Mouse (Mus musculus): ENCODE measurements at regions not wholly inside any gene's neighbourhood (a gene's known extent, or its start where the extent isn't known, plus 50 kb on each side); places are given as distances from the start of the nearest gene placed in this dataset.
A peak's percentile ranks its signal among the peaks of the same experiment; 100 is the strongest.

- H3K9me3 ChIP-seq, result no peaks in the 10 kb centered on the region
- DNase-seq (ENCODE audit: low spot score), result no peak
- H3K27ac ChIP-seq, result no peak overlapping the region
- no peaks in the 10 kb centered on the region for H3K27me3 ChIP-seq (ENCODE audit: insufficient read depth, poor library complexity, severe bottlenecking)
- H3K4me1 ChIP-seq (replicated peaks), result no peaks in the 10 kb centered on the region
- 85% methylated on average over 4 of the region's 4 CpGs for WGBS
- no peaks in the 10 kb centered on the region for H3K36me3 ChIP-seq
- no peak overlapping the region for H3K4me3 ChIP-seq
Observed at GRCm38 (mm10) chr4:87448338-87448737, 218.1 kb upstream of the Slc24a2 start.

GRCm38 (mm10) chr4:87446856-87447255 is 216.6 kb upstream of the Slc24a2 start:
- Histone ChIP-seq H3K4me1 (replicated peaks) (no peaks in the 10 kb centered on the region), H3K4me3 (no peak overlapping the region), H3K9me3 (no peaks in the 10 kb centered on the region), H3K36me3 (no peaks in the 10 kb centered on the region), H3K27me3 (ENCODE audit: insufficient read depth, poor library complexity, severe bottlenecking) (no peaks in the 10 kb centered on the region), H3K27ac (no peak overlapping the region)
- 90% methylated on average over 3 of the region's 3 CpGs for WGBS
- DNase-seq (ENCODE audit: low spot score), result no peak

GRCm38 (mm10) chr4:87434136-87434535 is 203.9 kb upstream of the Slc24a2 start:
- Histone ChIP-seq H3K4me1 (replicated peaks) (no peaks in the 10 kb centered on the region), H3K36me3 (no peaks in the 10 kb centered on the region), H3K27ac (no peak overlapping the region), H3K9me3 (no peaks in the 10 kb centered on the region), H3K4me3 (no peak overlapping the region), H3K27me3 (ENCODE audit: insufficient read depth, poor library complexity, severe bottlenecking) (no peaks in the 10 kb centered on the region)
- 79% methylated on average over 4 of the region's 4 CpGs for WGBS
- no peak for DNase-seq (ENCODE audit: low spot score)

- no peak overlapping the region for H3K27ac ChIP-seq
- no peaks in the 10 kb centered on the region for H3K27me3 ChIP-seq (ENCODE audit: insufficient read depth, poor library complexity, severe bottlenecking)
- no peak overlapping the region for H3K4me3 ChIP-seq
- no peaks in the 10 kb centered on the region for H3K9me3 ChIP-seq
- H3K4me1 ChIP-seq (replicated peaks), result no peaks in the 10 kb centered on the region
- 85% methylated on average over 3 of the region's 3 CpGs for WGBS
- DNase-seq (ENCODE audit: low spot score), result no peak
- H3K36me3 ChIP-seq, result no peaks in the 10 kb centered on the region
Observed at GRCm38 (mm10) chr4:87428374-87428773, 198.1 kb upstream of the Slc24a2 start.

- WGBS, result 91% methylated on average over 1 of the region's 1 CpGs
- no peaks in the 10 kb centered on the region for H3K9me3 ChIP-seq
- H3K4me3 ChIP-seq, result no peak overlapping the region
- no peaks in the 10 kb centered on the region for H3K27me3 ChIP-seq (ENCODE audit: insufficient read depth, poor library complexity, severe bottlenecking)
- no peak for DNase-seq (ENCODE audit: low spot score)
- H3K4me1 ChIP-seq (replicated peaks), result peaks cover 12% of the 10 kb centered on the region
- no peak overlapping the region for H3K27ac ChIP-seq
- H3K36me3 ChIP-seq, result no peaks in the 10 kb centered on the region
Observed at GRCm38 (mm10) chr4:87424066-87424465, 193.8 kb upstream of the Slc24a2 start.

GRCm38 (mm10) chr4:87422588-87422987 is 192.3 kb upstream of the Slc24a2 start:
- Histone ChIP-seq H3K4me3 (no peak overlapping the region), H3K4me1 (replicated peaks) (peaks cover 12% of the 10 kb centered on the region), H3K27ac (peak overlapping the region; percentile 50; the same call in 1 of the 2 replicates), H3K36me3 (no peaks in the 10 kb centered on the region), H3K9me3 (no peaks in the 10 kb centered on the region), H3K27me3 (ENCODE audit: insufficient read depth, poor library complexity, severe bottlenecking) (no peaks in the 10 kb centered on the region)
- WGBS, result 39% methylated on average over 6 of the region's 6 CpGs
- peak; percentile 25 for DNase-seq (ENCODE audit: low spot score)

- Histone ChIP-seq H3K4me1 (replicated peaks) (peaks cover 12% of the 10 kb centered on the region; the same call in 1 of the 2 replicates), H3K36me3 (no peaks in the 10 kb centered on the region), H3K27ac (no peak overlapping the region), H3K4me3 (no peak overlapping the region), H3K27me3 (ENCODE audit: insufficient read depth, poor library complexity, severe bottlenecking) (no peaks in the 10 kb centered on the region), H3K9me3 (no peaks in the 10 kb centered on the region)
- 70% methylated on average over 6 of the region's 6 CpGs for WGBS
- DNase-seq (ENCODE audit: low spot score), result no peak
Observed at GRCm38 (mm10) chr4:87403354-87403753, 173.1 kb upstream of the Slc24a2 start.

- peak overlapping the region; percentile 1; the same call in 1 of the 2 replicates for H3K27ac ChIP-seq
- 78% methylated on average over 7 of the region's 7 CpGs for WGBS
Observed at GRCm38 (mm10) chr4:87402173-87402556, 171.9 kb upstream of the Slc24a2 start.

GRCm38 (mm10) chr4:87401316-87402172 is 171.3 kb upstream of the Slc24a2 start:
- Histone ChIP-seq H3K4me1 (replicated peaks) (peaks cover 12% of the 10 kb centered on the region; the same call in 1 of the 2 replicates), H3K36me3 (no peaks in the 10 kb centered on the region), H3K4me3 (no peak overlapping the region), H3K27ac (peak overlapping the region; percentile 47; the same call in 1 of the 2 replicates), H3K9me3 (no peaks in the 10 kb centered on the region), H3K27me3 (ENCODE audit: insufficient read depth, poor library complexity, severe bottlenecking) (no peaks in the 10 kb centered on the region)
- DNase-seq (ENCODE audit: low spot score), result no peak
- 70% methylated on average over 20 of the region's 20 CpGs for WGBS

More at GRCm38 (mm10) chr4:87402173-87402556, 171.9 kb upstream of the Slc24a2 start:
- Histone ChIP-seq H3K4me1 (replicated peaks) (peaks cover 12% of the 10 kb centered on the region; the same call in 1 of the 2 replicates), H3K9me3 (no peaks in the 10 kb centered on the region), H3K36me3 (no peaks in the 10 kb centered on the region), H3K4me3 (no peak overlapping the region), H3K27me3 (ENCODE audit: insufficient read depth, poor library complexity, severe bottlenecking) (no peaks in the 10 kb centered on the region)
- DNase-seq (ENCODE audit: low spot score), result no peak

- no peaks in the 10 kb centered on the region for H3K36me3 ChIP-seq
- no peak for DNase-seq (ENCODE audit: low spot score)
- 73% methylated on average over 3 of the region's 3 CpGs for WGBS
- peaks cover 22% of the 10 kb centered on the region for H3K4me1 ChIP-seq (replicated peaks)
- no peaks in the 10 kb centered on the region for H3K27me3 ChIP-seq (ENCODE audit: insufficient read depth, poor library complexity, severe bottlenecking)
- H3K27ac ChIP-seq, result peak overlapping the region; percentile 79; the same call in 1 of the 2 replicates
- H3K9me3 ChIP-seq, result no peaks in the 10 kb centered on the region
- H3K4me3 ChIP-seq, result no peak overlapping the region
Observed at GRCm38 (mm10) chr4:87386835-87387234, 156.6 kb upstream of the Slc24a2 start.

- 40% methylated on average over 9 of the region's 9 CpGs for WGBS
- DNase-seq (ENCODE audit: low spot score), result peak; percentile 47
- Histone ChIP-seq H3K4me3 (no peak overlapping the region), H3K9me3 (no peaks in the 10 kb centered on the region), H3K36me3 (no peaks in the 10 kb centered on the region), H3K4me1 (replicated peaks) (peaks cover 22% of the 10 kb centered on the region), H3K27me3 (ENCODE audit: insufficient read depth, poor library complexity, severe bottlenecking) (no peaks in the 10 kb centered on the region), H3K27ac (peak overlapping the region; percentile 79)
Observed at GRCm38 (mm10) chr4:87386271-87386670, 156.0 kb upstream of the Slc24a2 start.

GRCm38 (mm10) chr4:87385221-87385739 is 155.0 kb upstream of the Slc24a2 start:
- 50% methylated on average over 7 of the region's 7 CpGs for WGBS
- Histone ChIP-seq H3K36me3 (no peaks in the 10 kb centered on the region), H3K4me3 (no peak overlapping the region), H3K9me3 (no peaks in the 10 kb centered on the region), H3K4me1 (replicated peaks) (peaks cover 22% of the 10 kb centered on the region), H3K27me3 (ENCODE audit: insufficient read depth, poor library complexity, severe bottlenecking) (no peaks in the 10 kb centered on the region), H3K27ac (peak overlapping the region; percentile 79)
- DNase-seq (ENCODE audit: low spot score), result no peak

GRCm38 (mm10) chr4:87384469-87385044 is 154.3 kb upstream of the Slc24a2 start:
- no peak for DNase-seq (ENCODE audit: low spot score)
- WGBS, result 55% methylated on average over 6 of the region's 6 CpGs
- H3K27ac ChIP-seq, result peak overlapping the region; percentile 79
- no peak overlapping the region for H3K4me3 ChIP-seq
- H3K36me3 ChIP-seq, result no peaks in the 10 kb centered on the region
- H3K9me3 ChIP-seq, result no peaks in the 10 kb centered on the region
- H3K4me1 ChIP-seq (replicated peaks), result peaks cover 28% of the 10 kb centered on the region
- H3K27me3 ChIP-seq (ENCODE audit: insufficient read depth, poor library complexity, severe bottlenecking), result no peaks in the 10 kb centered on the region

Data from hindbrain, embryonic 10.5 days (tissue).